Comparison of ENCODE assay signal across 8 mouse cellular contexts in genomic region chr6:28261307-28262197, GRCm38 (mm10).
A peak's percentile ranks its signal among the peaks of the same experiment; 100 is the strongest.
DNase-seq lines count a peak whose midpoint lies in the region; ATAC-seq and TF ChIP-seq lines count a peak whose summit lies in the region.

No protein-coding gene starts in this region.

- no peaks in the 10 kb centered on the region for H3K27me3 ChIP-seq in G1E (ENCODE audit: insufficient read depth, low read length)
- no peaks in the 10 kb centered on the region for H3K27me3 ChIP-seq in forebrain, postnatal 0 days (ENCODE audit: insufficient read depth, low read length)
- no peaks in the 10 kb centered on the region for H3K27me3 ChIP-seq in lung, embryonic 16.5 days (ENCODE audit: control insufficient read depth, insufficient read depth, low read depth, low read length)

- peak overlapping the region; percentile 93 for H3K4me3 ChIP-seq in G1E (ENCODE audit: low read depth, low read length)
- peak overlapping the region; percentile 82 for H3K4me3 ChIP-seq in forebrain, postnatal 0 days (ENCODE audit: low read depth, low read length)
- H3K4me3 ChIP-seq in lung, embryonic 16.5 days (ENCODE audit: low read length), result peak overlapping the region; percentile 91

- peaks cover 33% of the 10 kb centered on the region for H3K4me1 ChIP-seq in G1E (ENCODE audit: insufficient read depth, low read depth, low read length)
- H3K4me1 ChIP-seq in forebrain, postnatal 0 days (ENCODE audit: insufficient read depth), result peaks cover 11% of the 10 kb centered on the region; the same call in 1 of the 2 replicates
- H3K4me1 ChIP-seq in lung, embryonic 16.5 days (replicated peaks; ENCODE audit: control insufficient read depth, insufficient read depth, low read length), result peaks cover 7% of the 10 kb centered on the region

- H3K9ac ChIP-seq in forebrain, postnatal 0 days, result peak overlapping the region; percentile 66
- H3K9ac ChIP-seq in lung, embryonic 16.5 days (ENCODE audit: low read length), result peak overlapping the region; percentile 84

- H3K36me3 ChIP-seq in G1E (replicated peaks), result peaks cover 26% of the 10 kb centered on the region
- peaks cover 4% of the 10 kb centered on the region; the same call in 1 of the 2 replicates for H3K36me3 ChIP-seq in forebrain, postnatal 0 days (ENCODE audit: insufficient read depth)
- H3K36me3 ChIP-seq in lung, embryonic 16.5 days (ENCODE audit: control insufficient read depth, insufficient read depth, low read length), result peaks cover 4% of the 10 kb centered on the region; the same call in 1 of the 2 replicates

- DNase-seq in G1E (ENCODE audit: low spot score), result peak; percentile 98
- DNase-seq in cerebellum, adult 18-20 months, result peak; percentile 91 to 93
- DNase-seq in forebrain, postnatal 0 days, result peak; percentile 87
- peak; percentile 71 for DNase-seq in layer of hippocampus, adult 9-10 months (ENCODE audit: low spot score)
- peak; percentile 80 for DNase-seq in ovary, postnatal 10 days (ENCODE audit: low spot score)
- DNase-seq in thymus, postnatal 10 days (ENCODE audit: low spot score in 2 of 2), result peak; percentile 80 to 83

- H3K27ac ChIP-seq in forebrain, postnatal 0 days (ENCODE audit: low read depth, low read length), result peak overlapping the region; percentile 83
- peak overlapping the region; percentile 88 for H3K27ac ChIP-seq in lung, embryonic 16.5 days (ENCODE audit: low read length)

- no peaks in the 10 kb centered on the region for H3K9me3 ChIP-seq in G1E (replicated peaks)
- H3K9me3 ChIP-seq in forebrain, postnatal 0 days (ENCODE audit: low read length), result no peaks in the 10 kb centered on the region
- H3K9me3 ChIP-seq in lung, embryonic 16.5 days (ENCODE audit: control insufficient read depth, low read length), result no peaks in the 10 kb centered on the region

- TF ChIP-seq CTCF in G1E (IDR thresholded peaks at IDR 0.05; ENCODE audit: low read depth, low read length), result no peak
- TF ChIP-seq CTCF in forebrain, postnatal 0 days (IDR thresholded peaks at IDR 0.05; ENCODE audit: low read depth), result no peak

- H3K4me2 ChIP-seq in forebrain, postnatal 0 days (ENCODE audit: low read depth), result peak overlapping the region; percentile 94
- peak overlapping the region; percentile 95 for H3K4me2 ChIP-seq in lung, embryonic 16.5 days (ENCODE audit: low read depth, low read length)

- 2% methylated on average over 109 of the region's 131 CpGs for WGBS in forebrain, postnatal 0 days
- under 1% methylated on average over 110 of the region's 131 CpGs for WGBS in lung, embryonic 16.5 days

- peak; percentile 79 for ATAC-seq in G1E (ENCODE audit: extremely low read depth, insufficient number of reproducible peaks, low FRiP score, poor library complexity, severe bottlenecking)
- ATAC-seq in forebrain, postnatal 0 days, result peak; percentile 94
- ATAC-seq in hematopoietic stem cell, adult 5-6 weeks (replicated peaks in 1 of 2; ENCODE audit: insufficient read depth in 1 of 2, low FRiP score in 2 of 2, low TSS enrichment in 1 of 2, low read depth in 1 of 2, poor library complexity in 2 of 2, severe bottlenecking in 2 of 2), result peak; percentile 94 to 95
- peak; percentile 98 for ATAC-seq in lung, embryonic 16.5 days (ENCODE audit: low read depth)

Comparison
In these comparisons a context has a peak if more than half of its experiments do, and no peak if none do; other contexts are left out.
1. Peak in every context shown above with its lines: DNase-seq, ATAC-seq, H3K4me3 ChIP-seq and H3K27ac ChIP-seq.